Mouse (Mus musculus) lung, postnatal 14 days (tissue): ENCODE data around the gene Slco2a1.

Source experiments
- DNase-seq: peaks from one replicate; pipeline ENCODE4 v3.0.0; 2021

Gene Slco2a1

DNA sequence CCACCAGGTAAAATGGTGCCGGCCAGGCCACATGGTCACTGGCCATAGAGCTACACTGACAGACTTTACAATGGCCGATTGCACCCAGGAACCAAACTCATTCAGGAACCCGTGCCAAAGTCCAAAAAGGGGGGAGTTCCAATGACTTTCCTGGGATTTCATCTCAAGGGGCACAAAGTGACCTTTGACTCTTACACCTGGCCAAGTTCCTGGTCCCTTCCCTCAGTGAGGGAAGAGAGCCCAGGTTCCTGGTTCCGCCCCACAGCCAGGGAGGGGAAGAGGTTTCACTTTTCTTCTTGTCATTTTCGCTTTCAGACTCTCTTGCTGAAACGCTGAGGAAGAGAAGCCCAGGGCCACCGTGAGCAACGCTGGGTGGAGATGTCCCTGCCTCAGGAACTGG, at the start of gene Slco2a1:
TSS of gene Slco2a1 (plus strand) at position 251 of the 400 bp plus-strand sequence.
- DNase-seq: no peak

DNA sequence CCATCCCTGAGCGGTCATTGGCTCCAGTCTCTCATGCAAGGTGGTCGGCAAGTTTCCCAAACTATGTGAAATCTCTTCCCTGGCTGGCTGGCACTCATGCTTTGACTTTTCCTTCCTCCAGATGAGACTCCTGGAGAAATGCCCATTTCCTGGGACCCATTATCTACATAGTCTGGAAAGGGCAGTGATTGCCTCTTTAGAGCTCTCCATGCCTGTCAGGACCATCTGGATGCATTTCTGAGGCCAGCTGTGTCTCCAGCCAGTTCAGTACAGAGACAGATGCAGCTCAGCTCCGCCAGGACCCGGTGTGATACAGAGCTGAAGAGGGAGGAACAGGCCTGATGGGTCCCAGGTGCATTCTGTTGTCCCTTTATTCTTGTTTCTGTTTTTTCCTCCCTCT, 46.3 kb upstream of the Slco2a1 start:
- no peak for DNase-seq

- DNase-seq: no peak
These were observed 43.6 kb upstream of the Slco2a1 start for GRCm38 (mm10) chr9:102944891-102945290.

DNA sequence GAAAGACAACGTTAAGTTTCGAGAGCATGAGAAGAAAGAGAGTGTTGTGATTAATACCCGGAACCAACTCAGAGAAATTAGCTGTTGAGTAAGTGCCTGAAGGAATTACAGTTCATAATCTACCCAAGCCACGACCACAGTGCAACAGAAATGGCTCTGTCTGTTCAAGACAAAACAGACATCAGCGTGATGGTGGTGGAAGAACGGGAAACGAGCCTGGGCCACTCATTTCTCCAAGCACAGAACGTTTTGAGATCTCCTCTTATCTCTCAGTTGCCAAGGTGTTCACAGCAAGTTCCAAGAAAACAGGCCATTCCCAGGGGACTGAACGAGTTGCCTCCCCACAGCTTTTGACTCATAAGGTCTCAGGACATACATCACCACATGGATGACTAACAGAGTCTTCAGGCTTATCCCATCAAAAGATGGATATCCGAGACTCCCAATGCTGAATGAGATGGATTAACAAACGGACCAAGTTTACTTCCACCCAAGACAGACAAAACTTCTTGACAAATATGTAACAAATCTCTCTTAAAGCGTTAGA, 42.0 kb upstream of the Slco2a1 start:
- no peak for DNase-seq

- no peak for DNase-seq
These were observed 39.8 kb upstream of the Slco2a1 start for GRCm38 (mm10) chr9:102948706-102949105.

- DNase-seq: no peak
These were observed 37.2 kb upstream of the Slco2a1 start for GRCm38 (mm10) chr9:102951091-102951994.

DNA sequence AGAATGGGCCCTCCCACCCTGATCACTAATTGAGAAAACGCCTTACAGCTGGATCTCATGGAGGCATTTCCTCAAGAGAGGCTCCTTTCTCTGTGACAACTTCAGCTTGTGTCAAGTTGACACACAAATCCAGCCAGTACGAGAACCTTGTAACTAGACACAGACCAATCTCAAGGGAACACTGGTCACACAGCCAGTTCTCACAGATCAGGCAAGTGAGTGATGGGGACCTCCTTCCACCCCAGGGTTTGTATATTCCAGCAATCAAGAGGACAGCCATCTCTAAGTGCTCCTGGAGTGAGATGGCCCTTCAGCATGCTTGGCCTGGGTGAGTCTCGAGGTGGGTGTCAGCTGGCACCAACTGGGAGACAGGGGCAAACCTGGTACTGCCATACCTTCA, 32.6 kb upstream of the Slco2a1 start:
- DNase-seq: no peak

DNA sequence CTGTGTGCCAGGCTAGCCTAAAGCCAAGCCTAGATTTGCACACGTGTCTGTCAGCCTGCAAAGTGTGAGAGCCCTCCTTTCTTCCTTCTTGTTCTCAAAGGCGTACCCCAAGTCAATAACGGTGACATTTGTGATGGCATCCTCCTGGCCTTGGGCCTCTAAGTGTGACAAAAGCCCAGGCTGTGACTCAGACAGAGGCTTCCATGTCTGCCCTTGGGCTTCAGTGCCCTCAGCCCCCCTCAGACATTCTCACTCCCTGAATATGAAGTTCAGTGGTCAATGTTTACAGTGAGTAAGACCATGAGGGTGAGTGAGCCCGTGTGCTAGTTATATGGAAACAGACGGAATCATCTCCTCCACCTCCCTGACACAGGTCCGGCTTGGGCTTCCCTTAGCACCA, 29.8 kb upstream of the Slco2a1 start:
- no peak for DNase-seq

DNA sequence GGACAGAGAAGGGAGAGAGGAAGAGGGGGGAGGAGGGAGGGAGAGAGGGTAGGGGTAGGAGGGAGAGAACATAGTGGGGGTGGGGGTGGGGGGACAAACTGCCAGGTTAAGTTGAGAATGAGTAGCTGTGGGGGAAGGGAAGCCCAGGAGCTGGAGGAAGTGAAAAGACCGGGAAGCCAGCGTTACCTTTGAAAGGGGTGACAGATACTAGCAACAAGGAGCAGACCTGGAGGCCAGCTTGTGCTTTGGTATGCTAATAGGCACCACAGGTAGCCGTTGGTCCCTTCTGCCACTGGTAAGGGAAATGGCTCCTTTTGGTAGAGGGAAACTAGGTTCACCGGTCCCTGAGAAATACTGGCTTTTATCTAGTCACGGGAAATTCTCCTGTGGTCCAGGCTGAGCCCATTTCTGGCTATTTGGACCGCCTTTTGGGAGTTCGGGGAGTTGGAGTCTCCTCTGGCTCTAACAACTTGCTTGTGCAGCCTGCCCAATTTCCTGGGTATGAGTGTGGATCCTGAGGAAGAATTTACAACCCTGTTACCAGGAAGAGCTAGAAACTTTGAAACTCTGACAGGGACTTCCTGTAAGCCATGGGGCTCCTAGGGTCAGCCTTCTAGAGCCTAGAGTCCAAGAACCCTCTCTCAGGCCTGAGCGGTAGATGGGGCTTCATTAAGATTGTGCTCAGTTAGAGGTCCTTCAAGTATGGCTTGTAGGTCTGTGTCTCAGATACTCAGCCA, 27.0 kb upstream of the Slco2a1 start:
- DNase-seq: no peak

DNA sequence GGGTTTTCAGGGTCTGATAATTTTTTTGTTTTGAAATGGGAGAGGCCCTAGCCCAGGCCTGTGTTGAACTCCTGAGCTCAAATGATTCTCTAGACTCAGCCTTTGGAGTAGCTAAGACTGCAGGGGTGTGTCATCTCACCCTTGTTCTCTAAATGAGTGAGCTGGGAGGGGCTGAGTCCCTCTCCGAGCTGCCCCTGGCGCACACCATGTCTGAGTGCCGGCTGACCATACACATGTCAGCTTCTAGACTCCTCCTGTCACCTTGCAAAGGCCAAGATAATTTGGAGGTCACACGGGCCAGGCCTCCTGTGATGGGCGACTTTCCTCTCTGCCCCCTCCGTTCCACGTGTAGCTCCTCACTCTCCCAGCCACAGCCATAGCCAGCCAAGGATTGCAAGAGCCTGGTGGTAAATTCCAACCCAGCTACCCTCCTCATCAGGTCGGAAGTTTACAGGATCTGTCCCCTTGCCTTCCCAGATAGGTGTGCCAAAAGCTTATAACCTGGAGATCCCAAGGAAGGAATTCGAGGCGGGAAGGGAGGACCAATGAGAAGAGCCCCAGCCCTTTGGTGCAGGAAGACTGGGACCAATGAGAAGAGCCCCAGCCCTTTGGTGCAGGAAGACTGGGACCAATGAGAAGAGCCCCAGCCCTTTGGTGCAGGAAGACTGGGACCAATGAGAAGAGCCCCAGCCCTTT, 26.3 kb upstream of the Slco2a1 start:
- DNase-seq: no peak

GRCm38 (mm10) chr9:102963321-102963720, 25.2 kb upstream of the Slco2a1 start:
- no peak for DNase-seq

DNA sequence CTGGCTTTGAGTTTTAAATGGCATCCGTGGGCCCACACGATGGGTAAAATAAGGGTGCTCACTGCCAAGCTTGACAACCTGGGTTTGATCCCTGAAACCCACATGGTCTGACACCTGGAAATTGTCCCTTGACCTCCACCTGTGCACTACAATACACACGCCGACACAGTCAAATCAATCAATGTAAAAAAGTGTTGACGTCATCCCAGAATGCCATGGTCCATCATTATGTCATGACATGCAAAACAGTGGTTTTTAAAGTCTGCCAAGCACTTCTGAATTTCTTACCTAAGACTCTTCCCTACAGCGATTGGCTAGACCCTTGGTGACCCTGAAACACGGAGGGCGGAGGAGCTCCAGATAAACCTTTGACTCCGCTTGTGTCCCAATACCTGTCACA, 23.9 kb upstream of the Slco2a1 start:
- no peak for DNase-seq

DNA sequence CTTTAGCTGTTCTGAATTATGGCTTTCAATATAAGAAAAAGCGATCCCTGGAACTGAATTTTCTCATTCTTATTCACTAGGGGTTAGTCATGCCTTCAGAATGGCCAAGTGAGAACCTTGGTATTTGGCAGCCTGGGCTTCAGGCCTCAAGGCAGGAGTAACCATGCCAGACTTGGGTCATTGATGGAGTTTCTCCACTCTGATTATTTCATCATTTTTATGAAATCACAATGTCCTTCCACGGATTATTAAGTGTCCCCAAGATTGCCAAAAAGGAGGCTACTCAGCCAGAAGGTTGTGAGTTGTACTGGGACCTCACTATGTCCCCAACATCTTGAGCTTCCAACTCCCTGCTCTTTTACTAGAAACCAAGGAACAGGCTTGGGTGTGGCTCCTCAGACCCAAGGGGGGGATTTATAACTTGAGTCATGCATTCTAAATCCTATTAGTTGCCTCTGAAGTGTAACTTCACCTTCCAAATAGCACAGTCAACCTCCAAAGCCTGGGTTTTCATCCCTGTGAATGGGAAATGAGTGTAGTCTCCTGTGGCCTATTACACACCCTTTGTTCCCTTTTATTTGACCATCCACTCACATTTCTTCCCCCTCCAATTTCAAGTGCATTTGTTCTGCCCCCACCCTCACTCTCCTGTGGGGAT, 16.0 kb upstream of the Slco2a1 start:
- no peak for DNase-seq

DNA sequence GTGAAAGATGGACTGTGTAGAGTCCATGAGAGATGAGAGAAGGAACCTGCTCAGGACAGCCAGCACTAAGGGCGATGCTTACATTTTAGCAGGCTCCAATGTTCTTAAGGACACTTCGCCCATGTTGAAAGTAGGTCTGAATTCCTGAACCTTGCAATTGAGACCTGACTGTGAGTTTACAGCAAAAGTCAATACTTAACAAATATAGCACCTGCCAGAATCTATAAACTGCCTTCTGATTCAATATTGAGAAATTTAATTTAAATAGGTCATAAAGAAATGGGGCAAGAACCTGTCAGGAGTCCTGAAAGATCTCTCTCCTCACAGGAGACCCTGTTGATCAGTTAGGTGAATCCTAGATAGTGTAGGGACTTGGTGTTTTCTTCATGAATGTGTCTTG, 12.6 kb upstream of the Slco2a1 start:
- no peak for DNase-seq

- no peak for DNase-seq
These were observed 11.4 kb upstream of the Slco2a1 start for GRCm38 (mm10) chr9:102977090-102977489.

DNA sequence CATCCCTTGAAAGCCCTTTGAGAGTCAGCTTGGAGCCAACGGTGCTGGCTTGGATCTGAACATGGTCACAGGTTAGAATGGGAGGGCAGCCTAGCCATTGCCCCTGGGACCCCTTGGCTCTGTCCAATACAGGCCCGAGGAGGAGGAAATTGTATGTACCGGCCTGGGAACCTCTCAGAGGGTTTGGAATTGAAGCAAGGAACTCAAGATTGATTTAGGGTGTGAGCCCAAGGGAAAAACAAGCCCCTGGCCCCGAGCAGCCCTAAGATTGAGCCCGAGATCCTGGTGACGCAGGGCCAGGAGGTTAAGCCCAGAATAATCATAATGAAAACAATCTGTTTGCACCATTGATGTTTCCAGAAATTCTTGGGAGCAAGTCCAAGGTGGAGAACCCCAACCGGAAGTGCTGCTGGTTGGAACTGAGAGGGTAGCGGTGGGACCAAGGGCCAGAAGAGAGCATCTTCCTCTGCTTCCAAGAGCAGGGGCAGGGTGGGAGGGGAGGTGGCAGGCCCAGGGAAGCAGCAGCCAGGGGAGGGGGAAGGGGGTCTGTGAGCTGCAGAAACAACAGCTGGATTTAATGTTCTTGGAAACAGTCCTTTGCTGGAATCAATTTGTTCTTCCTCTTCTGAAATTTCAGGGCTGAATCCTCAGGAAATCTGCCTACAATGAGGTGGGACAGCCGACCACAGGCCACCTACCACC, 10.6 kb upstream of the Slco2a1 start:
- peak; percentile 46 for DNase-seq

- DNase-seq: no peak
These were observed 9.4 kb upstream of the Slco2a1 start for GRCm38 (mm10) chr9:102979011-102979700.

DNA sequence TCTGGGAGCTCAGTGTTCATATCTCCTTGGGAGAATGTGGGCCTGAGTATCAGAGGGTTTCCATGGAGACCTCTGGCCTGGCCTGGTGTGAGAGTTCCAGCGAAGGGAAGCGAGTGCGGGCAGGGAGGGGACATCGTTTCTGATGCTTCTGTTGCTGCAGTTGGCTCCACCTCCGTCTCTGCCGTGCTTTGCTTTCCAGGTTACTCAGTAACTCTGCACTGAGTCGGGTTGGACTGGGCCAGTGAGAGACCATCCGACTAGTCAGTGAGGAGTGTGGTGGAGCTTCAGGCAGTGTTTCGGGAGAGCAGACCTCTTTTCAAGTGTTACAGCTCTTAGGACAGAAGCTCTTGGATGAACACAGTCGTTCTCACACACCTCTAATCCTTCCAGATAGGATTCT, 8.6 kb upstream of the Slco2a1 start:
- no peak for DNase-seq

GRCm38 (mm10) chr9:102980420-102980819, 8.1 kb upstream of the Slco2a1 start:
- DNase-seq: no peak

GRCm38 (mm10) chr9:102981791-102982190, 6.7 kb upstream of the Slco2a1 start:
- no peak for DNase-seq

- DNase-seq: no peak
These were observed 6.1 kb upstream of the Slco2a1 start for GRCm38 (mm10) chr9:102982376-102982775.
